Mouse (Mus musculus) frontal cortex, adult 2 months (tissue): ENCODE data around the gene Lancl3. TPM values are rescaled to one million over a fixed set of nuclear protein-coding genes. Genes with fewer than 3 reads are reported as not detected.
A peak's percentile ranks its signal among the peaks of the same experiment; 100 is the strongest.
"Not testable (repeated sequence)": the region's sequence is repeated elsewhere in the genome, so short reads cannot be mapped to it uniquely, and the experiment has no call there.

Source experiments
- DNase-seq, 2 experiments: peaks; one replicate each; pipeline ENCODE4 v3.0.0; 2022; ENCODE audit warnings: low spot score in 1 of 2; ENCODE audit errors: extremely low spot score in 1 of 2
- polyA plus RNA-seq: library from polyadenylated mRNA; depleted of rRNA; stranded (reverse); fragments of >200 nt; gene quantifications from 2 replicates; pipeline ENCODE4 v1.2.3, GENCODE M21; 2012; rRNA removed

The Lancl3 gene
- polyA plus RNA-seq, 1 experiment, result 3.0 TPM

DNA sequence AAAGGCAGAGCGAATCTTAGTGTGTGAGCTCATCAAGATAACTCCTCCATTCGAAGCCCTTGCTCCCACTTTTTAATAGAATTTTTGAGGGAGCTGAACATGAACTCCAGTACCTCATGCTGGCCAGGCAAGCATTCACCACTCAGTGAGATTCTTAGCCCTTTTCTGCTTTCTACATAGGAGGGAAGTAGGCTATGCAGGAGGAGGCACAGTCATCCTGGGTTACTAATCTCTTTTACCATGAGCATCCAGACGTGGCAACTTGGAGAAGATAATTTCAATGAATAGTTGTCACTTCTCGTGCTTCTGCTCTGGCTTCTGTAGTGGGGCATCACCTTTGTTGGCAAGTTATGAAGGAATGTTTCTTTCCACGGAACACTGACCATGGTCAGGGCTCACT, 57.1 kb downstream of the Lancl3 start, which contains the start of gene Gm14862:
TSS of gene Gm14862 (minus strand) at position 134 of the 400 bp plus-strand sequence.
- DNase-seq, result no peak

DNA sequence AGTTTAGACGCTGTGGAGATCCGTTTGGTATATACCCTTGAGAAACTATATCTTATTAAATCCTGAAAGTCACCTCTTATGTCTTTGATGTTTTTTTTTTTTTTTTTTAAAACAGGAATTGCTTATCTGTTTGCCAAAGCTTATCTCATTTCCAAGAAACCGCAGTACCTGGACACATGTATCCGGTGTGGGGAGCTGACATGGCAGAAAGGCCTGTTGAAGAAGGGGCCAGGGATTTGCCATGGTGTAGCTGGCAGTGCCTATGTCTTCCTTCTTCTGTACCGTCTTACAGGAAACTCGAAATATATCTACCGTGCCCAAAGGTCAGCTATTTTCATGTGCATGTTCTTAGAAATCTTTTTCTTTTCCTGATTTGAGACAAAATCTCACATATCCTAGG, 58.1 kb downstream of the Lancl3 start:
- DNase-seq, result no peak

DNA sequence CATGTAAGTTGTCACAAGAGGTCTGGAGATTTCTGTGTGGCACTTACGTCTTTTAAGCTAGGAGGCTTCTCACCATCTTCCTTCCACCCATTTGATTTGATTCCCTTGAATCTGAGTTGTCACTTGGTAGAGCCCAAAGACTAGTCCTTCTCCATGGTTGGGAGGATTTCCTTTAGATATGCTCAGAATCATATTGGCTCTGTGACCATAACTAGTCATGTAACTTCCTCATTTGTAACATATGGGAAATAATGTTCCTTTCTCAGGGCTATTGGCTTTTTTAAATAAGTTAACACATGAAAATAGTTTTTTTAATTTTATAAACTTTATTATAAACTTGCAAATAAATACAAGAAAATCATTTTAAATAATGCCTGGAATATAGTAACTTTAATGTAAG, 59.6 kb downstream of the Lancl3 start:
- DNase-seq, result no peak

DNA sequence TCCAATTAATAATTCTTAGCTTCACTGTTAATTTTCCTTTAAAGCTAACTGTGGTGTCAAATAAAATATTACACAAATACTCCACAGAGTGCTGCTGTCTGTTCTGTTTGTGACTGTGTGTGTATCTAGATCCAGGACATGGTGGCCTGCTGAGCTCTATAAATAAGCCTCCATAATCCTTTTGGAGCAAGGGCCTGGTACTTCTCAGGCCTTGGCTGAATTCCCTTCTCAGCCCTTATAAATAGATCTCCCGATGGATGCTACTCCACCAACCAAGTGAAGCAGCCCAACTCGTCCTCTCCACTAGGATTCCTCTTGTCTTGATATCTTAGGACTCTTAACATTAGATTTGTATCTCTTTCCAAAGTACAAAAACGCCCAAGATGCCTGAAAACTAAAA, 71.4 kb downstream of the Lancl3 start:
- no peak for DNase-seq

DNA sequence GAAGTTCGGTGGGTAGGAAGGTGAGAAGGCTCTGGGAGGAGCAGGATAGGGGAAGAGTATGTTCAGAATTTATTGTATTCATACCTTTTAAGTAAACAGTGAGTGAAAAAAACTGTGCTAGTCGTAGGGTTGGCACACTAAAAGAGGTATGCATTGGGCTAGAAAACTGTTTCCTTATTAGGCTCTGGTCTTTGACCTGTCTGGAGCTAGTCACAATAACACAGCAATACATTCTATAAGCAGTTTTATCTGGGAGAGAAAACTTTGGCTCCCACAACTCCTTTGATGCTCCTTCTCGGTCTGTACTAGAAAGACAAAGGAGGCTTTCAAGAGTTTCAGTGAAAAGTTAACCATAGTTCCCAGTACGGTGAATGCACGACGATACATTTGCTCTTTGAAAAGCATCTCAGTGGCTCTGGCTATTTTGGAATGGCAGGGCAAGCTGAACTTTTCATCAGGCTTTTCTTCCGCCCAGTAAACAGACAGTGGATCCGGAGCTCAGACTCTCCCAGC, 72.3 kb downstream of the Lancl3 start:
- DNase-seq, result no peak

DNA sequence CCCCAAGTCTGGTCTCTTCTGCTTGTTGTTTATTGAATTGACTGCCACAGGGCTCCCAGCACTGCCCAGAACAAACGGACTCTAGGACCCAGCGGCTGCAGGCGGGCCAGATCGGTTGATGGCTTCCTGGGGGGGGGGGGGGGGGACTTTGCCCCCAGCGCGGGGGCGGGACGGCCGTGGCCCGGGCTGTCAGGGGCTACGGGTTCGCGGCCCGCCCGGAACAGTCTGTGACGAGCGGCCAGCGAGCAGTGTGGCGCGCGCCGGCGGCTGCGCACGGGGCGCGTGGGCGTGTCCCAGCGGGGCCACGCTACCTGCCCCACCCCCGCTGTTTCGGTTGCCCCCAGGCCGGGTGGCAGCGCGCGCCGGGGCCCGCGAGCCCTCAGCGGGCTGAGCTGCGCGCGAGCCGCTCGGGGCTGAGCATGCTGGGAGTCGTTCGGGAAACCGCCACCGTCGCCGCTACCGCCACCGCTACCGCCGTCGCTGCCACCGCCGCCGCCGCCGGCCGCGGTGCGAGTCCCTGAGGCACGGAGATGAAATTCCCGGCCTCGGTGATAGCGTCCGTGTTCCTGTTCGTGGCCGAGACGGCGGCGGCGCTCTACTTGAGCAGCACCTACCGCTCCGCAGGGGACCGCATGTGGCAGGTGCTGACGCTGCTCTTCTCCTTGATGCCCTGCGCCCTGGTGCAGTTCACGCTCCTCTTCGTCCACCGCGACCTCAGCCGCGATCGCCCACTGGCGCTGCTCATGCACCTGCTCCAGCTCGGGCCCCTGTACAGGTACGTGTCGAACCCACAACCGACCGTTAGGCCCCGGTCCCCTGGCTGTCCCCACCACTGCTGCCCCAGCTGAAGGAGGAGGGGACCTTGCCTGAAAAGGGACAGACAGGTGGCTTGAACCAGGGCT, 73.0 kb downstream of the Lancl3 start, which contains the start of gene Xk:
TSS of gene Xk (plus strand) at position 297 of the 902 bp plus-strand sequence.
- peak in 1 of 2 experiments; percentile 37 for DNase-seq

DNA sequence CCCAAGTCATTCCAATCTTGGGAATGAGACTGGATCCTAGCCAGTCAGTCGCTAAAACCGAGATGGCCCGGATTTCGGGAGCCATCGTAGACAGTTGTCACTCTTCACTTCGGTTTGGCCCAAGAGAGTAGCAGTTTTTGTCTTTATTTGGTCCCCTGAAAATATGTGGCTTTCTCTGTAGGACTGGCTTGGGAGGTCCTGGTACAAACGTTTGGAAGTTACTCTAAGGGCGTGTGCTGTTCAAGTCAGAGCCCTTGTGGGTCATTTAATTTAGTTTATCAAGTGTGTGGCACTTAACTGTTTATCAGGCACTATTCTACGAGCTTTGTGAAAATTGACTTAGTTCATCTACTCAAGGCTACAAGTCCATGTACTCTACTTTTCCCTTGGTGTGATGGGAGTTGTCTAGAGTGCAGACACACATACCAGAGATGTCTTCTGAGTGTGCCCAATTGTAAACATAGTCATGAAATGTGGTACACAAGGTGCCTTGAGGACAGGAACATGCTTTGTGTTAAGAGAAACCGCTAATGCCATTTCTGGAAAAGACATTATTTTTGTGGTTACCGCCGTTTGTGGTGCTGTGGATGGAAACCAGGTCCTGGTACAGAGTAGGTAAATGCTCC, 73.8 kb downstream of the Lancl3 start:
- DNase-seq, result no peak

DNA sequence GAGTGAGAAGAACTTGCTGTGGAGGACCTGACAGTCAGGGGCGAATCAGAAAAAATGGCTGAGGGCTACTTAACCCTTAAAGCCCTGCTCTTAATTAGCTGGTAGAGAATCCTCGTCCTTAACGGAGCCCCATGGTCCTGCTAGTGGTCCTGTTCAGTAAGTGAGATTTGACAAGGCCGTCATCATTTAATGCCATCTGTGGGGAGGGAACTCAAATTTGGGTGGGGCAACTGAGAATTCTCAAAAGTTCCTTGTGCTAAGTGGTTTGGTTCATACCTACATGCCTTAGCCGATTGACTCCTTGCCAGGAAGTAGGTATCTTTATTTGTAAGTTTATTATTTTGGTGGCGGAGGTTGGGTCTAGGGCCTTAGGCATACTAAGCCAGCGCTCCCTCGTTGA, 74.6 kb downstream of the Lancl3 start:
- no peak for DNase-seq

DNA sequence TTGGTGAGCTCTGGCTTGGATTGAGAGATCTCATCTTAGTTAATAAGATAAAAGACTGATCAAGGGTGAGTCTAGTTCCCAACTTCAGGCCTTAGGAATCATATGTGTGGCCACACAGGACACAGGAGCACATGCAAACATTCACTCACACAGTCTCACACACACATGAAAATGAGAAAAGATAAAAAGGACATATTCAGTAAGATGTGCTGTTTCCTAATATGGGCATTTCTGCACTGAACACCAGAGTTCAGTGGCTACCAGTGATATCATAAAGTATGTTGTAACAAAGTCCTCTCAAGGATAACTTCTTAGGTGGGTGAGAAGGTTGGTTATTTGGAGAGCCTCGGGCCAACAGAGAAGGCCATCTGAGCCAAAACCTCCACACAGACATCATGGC, 83.8 kb downstream of the Lancl3 start, which contains the start of gene H2al1m:
TSS of gene H2al1m (plus strand) at position 301 of the 400 bp plus-strand sequence.
- DNase-seq, result not testable (repeated sequence)

DNA sequence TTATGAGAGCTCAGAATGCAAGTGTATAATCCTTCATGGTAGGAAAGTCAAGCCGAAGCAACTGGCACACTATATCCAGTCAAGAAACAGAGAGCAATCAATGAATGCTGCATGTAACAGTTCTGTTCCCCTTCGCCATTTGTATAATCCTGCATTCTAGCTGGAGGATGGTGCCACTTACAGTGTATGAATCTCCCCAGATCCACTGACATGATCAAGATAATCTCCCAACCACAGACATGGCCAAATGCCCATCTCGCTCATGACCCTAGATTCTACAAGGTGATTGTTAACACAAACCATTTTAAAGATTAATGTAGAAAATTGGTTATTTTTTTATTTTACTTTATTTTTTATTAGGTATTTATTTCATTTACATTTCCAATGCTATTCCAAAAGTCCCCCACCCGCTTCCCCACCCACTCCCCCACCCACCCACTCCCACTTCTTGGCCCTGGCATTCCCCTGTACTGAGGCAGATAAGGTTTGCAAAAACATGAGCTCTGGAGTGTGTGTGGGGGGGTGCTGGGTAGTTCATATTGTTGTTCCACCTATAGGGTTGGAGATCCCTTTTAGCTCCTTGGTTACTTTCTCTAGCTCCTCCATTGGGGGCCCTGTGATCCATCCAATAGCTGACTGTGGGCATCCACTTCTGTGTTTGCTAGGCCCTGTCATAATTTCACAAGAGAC, 93.6 kb downstream of the Lancl3 start:
- DNase-seq, result not testable (repeated sequence)

DNA sequence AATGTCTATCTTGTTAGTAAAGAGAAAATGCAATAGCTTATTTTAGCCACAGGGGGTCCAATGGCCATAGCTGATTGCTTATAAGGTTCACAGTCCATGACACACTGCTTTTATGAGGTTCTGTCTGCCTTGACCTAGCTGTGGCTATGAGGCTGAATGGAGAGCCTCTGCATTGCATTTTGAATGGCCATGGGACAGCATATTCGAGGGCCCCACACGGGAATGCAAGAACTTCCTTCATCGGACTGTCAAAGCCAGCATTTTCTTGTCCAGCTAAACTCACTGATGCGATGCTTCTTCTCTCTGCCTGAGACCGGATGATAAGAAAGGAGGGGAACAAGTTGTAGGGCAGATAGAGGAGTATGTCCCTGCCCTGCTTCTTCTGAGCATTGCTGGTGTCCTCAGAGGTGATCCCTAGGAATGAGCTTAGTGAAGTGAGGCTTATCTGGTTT, 98.7 kb downstream of the Lancl3 start:
- no peak for DNase-seq

DNA sequence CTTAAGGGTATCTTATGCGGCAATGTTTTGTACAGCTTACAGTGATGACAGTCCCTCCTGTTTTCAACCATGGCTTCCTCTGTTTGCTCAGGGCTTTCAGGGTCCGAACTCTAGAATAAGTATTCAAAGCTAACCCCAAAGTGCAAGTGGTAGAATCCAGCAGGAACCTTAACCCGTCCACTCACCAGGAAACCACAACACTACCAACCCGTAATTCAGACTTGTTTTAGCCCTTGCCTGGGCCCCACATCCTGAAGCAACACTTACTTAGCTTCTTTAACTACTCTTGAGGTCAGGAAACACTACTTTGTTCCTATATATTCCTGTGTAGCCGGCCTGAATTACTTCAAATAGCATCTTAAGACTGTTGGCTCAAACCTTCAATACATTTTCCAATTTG, 103.1 kb downstream of the Lancl3 start:
- DNase-seq, result no peak

DNA sequence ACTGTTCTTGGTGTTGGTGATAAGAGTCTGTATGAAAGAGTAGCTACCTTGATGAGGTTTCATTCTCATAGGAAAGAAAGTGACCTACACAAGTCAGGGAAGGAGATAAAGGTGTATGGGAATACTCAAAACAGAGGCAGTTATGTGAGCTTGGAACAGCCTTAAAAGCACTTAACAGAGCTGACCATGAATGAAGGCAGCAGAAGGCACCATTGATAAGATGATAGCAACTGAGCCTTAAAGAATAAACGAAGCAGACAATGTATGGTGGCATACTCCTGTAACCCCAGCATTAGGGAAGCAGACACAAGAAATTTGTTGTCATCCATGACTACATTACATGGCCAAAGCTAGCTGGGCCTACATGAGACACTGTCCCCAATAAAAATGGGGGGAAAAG, 103.8 kb downstream of the Lancl3 start:
- no peak for DNase-seq

DNA sequence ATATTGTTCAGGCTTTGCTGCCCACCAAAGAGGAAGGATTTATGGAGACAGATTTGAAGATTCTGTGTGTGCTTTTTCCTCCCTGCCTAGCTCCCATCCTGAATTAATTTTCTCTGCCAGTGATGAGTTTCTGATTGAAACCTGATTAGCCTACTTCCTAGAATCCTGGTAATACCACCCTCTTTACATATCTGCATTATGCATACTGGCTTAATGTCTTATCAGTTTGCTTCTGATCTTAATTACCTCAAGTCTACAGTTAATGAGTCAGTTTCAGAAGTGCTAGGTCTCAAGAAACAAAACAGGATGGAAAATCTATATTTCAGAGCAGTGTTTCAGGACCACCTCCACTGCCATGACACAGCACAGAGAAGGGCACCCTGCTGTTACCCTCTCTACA, 116.8 kb downstream of the Lancl3 start:
- DNase-seq, result not testable (repeated sequence)

Other genes starting within 250 kb of the Lancl3 start
- gene Fthl17b, start 236.9 kb upstream of the Lancl3 start, polyA plus RNA-seq, result not detected in 2 replicates
- gene Fthl17c, start 223.3 kb upstream of the Lancl3 start, polyA plus RNA-seq, result not detected in 2 replicates
- not detected in 2 replicates for gene Fthl17d, start 213.1 kb upstream of the Lancl3 start, polyA plus RNA-seq
- not detected in 2 replicates for gene Fthl17e, start 166.4 kb upstream of the Lancl3 start, polyA plus RNA-seq
- not detected in 2 replicates for gene Fthl17f, start 136.9 kb upstream of the Lancl3 start, polyA plus RNA-seq
- gene 4930402K13Rik, start 95.3 kb upstream of the Lancl3 start, polyA plus RNA-seq, result not detected in 2 replicates
- not detected in 2 replicates for gene Gm14862, start 57.0 kb downstream of the Lancl3 start, polyA plus RNA-seq
- 7.5 and 8.3 TPM in 2 replicates for gene Xk, start 72.9 kb downstream of the Lancl3 start, polyA plus RNA-seq
- 0.34 and 0.58 TPM in 2 replicates for gene H2al1m, start 83.9 kb downstream of the Lancl3 start, polyA plus RNA-seq
- not detected in 2 replicates for gene H2al1k, start 150.7 kb downstream of the Lancl3 start, polyA plus RNA-seq